Mouse (Mus musculus): ENCODE results near the gene Ppp5c. TPM values are rescaled to one million over a fixed set of nuclear protein-coding genes. Genes with fewer than 3 reads are reported as not detected.

Ppp5c gene
- total RNA-seq, 2 experiments from 2014 or later: 167 to 169 TPM

Other genes starting within 250 kb of the Ppp5c start
- 1 to 10 TPM; 3.9 to 4.9 TPM for gene Slc1a5, start 246.6 kb downstream of the Ppp5c start, total RNA-seq (2021)
- 100 to 1,000 TPM; 314 to 335 TPM for gene Strn4, start 212.0 kb downstream of the Ppp5c start, total RNA-seq (2021)
- 10 to 100 TPM; 47.7 to 50.8 TPM for gene Fkrp, start 211.2 kb downstream of the Ppp5c start, total RNA-seq (2021)
- gene Prkd2, start 185.0 kb downstream of the Ppp5c start, total RNA-seq (2021): 1 to 10 TPM; 3.8 to 7.3 TPM
- 100 to 1,000 TPM; 176 to 184 TPM for gene Dact3, start 152.6 kb downstream of the Ppp5c start, total RNA-seq (2021)
- 1 to 10 TPM; 2.5 to 4.0 TPM for gene Gng8, start 136.1 kb downstream of the Ppp5c start, total RNA-seq (2021)
- under 1 TPM; 0.14 to 0.16 TPM for gene Ptgir, start 121.4 kb downstream of the Ppp5c start, total RNA-seq (2021)
- 1,000 to 10,000 TPM; 1,837 to 1,919 TPM for gene Calm3, start 103.8 kb downstream of the Ppp5c start, total RNA-seq (2021)
- gene Pnmal2, start 83.2 kb downstream of the Ppp5c start, total RNA-seq (2021): 100 to 1,000 TPM; 268 to 274 TPM
- 100 to 1,000 TPM; 107 to 115 TPM for gene Pnmal1, start 68.2 kb downstream of the Ppp5c start, total RNA-seq (2021)
- 10 to 100 TPM; 62.3 to 64.9 TPM for gene Gm42372, start 44.8 kb downstream of the Ppp5c start, total RNA-seq (2021)
- gene Ccdc8, start 35.2 kb downstream of the Ppp5c start, total RNA-seq (2021): 1 to 10 TPM; 2.4 to 2.6 TPM
- 1 to 10 TPM; 5.3 to 8.5 TPM for gene Hif3a, start 34.5 kb upstream of the Ppp5c start, total RNA-seq (2021)
- gene Psg16, start 46.1 kb upstream of the Ppp5c start, total RNA-seq (2021): 1 to 10 TPM; 4.1 to 5.5 TPM
- not detected for gene Ceacam3, start 122.4 kb upstream of the Ppp5c start, total RNA-seq (2021)
- not detected for gene Psg29, start 175.6 kb upstream of the Ppp5c start, total RNA-seq (2021)

Measured in left cerebral cortex, postnatal 25 days (tissue).